Mouse (Mus musculus) liver, embryonic 15.5 days (tissue): Measurements from ENCODE around the gene Txndc8. TPM values are rescaled to one million over a fixed set of nuclear protein-coding genes. Genes with fewer than 3 reads are reported as not detected.

Experiments
- ATAC-seq: fragments of 200-750 bp; cut with Nextera tagmentation; 2 replicates; pipeline ENCODE4 v1.8.0; 2017; ENCODE audit warnings: moderate number of reproducible peaks, mild to moderate bottlenecking, moderate library complexity; ENCODE audit not compliant: insufficient read depth
- H3K27ac ChIP-seq: fragments of 300-500 bp; sonication (generic); replicated peaks from 2 replicates; pipeline ENCODE4 v1.5.1; 2015; ENCODE audit warnings: mild to moderate bottlenecking, inconsistent platforms
- H3K27me3 ChIP-seq: fragments of 300-500 bp; sonication (generic); 2 replicates; pipeline ENCODE4 v1.6.1; 2015; ENCODE audit warnings: mild to moderate bottlenecking, inconsistent platforms
- H3K36me3 ChIP-seq: fragments of 300-500 bp; sonication (generic); replicated peaks from 2 replicates; pipeline ENCODE4 v1.6.1; 2015; ENCODE audit warnings: moderate library complexity, mild to moderate bottlenecking, inconsistent platforms
- H3K4me1 ChIP-seq: fragments of 300-500 bp; sonication (generic); replicated peaks from 2 replicates; pipeline ENCODE4 v1.6.1; 2015; ENCODE audit warnings: inconsistent platforms
- H3K4me2 ChIP-seq: fragments of 300-500 bp; sonication (generic); 2 replicates; pipeline ENCODE4 v1.6.1; 2015; ENCODE audit warnings: moderate library complexity, mild to moderate bottlenecking, inconsistent platforms
- H3K4me3 ChIP-seq: fragments of 300-500 bp; sonication (generic); replicated peaks from 2 replicates; pipeline ENCODE4 v1.5.1; 2015; ENCODE audit warnings: mild to moderate bottlenecking, inconsistent platforms
- H3K9ac ChIP-seq: fragments of 300-500 bp; sonication (generic); 2 replicates; pipeline ENCODE4 v1.6.1; 2015; ENCODE audit warnings: moderate library complexity, mild to moderate bottlenecking, inconsistent platforms
- H3K9me3 ChIP-seq: fragments of 300-500 bp; sonication (generic); replicated peaks from 2 replicates; pipeline ENCODE4 v1.6.1; 2016; ENCODE audit warnings: inconsistent platforms
- WGBS: fragments of 180-500 bp; shearing (Covaris S2); methylation state at CpG from one replicate; pipeline ENCODE4 v1.1.7; 2015; ENCODE audit warnings: mixed read lengths; ENCODE audit not compliant: insufficient replicate concordance; 5-methylcytosine and 5-hydroxymethylcytosine counted together
- polyA plus RNA-seq: library from polyadenylated mRNA; unstranded; fragments of >200 nt; fragmentation: Nextera tagmentation; extraction: Ambion mirVana; gene quantifications from 2 replicates; pipeline ENCODE4 v1.2.1, GENCODE M21; 2015

Gene Txndc8
- not detected in 2 replicates for polyA plus RNA-seq

DNA sequence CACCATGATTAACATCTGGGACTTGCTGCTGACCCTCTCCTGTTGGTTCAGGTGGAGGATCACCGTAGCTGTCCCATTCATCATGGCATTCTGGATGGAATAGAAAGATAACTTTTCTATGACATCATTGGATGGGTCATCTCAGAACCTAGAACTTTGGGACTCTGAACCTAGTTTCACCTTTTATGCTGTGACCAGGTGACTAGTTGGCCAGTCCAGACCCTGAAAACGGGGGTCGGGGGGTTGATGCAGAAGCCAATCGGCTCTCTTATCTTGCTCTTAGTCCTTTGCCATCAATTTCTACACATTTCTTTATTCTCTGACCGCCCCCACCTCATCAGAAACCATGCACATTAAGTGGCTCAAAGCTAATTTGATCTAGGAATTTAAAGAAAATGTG lies at the start of gene Txndc8:
Txndc8 (minus strand) TSS at position 101 of the 400 bp plus-strand sequence.
- 62% methylated on average over 5 of the region's 5 CpGs for WGBS
- H3K36me3 ChIP-seq = no peaks in the 10 kb centered on the region
- no peak for ATAC-seq

DNA sequence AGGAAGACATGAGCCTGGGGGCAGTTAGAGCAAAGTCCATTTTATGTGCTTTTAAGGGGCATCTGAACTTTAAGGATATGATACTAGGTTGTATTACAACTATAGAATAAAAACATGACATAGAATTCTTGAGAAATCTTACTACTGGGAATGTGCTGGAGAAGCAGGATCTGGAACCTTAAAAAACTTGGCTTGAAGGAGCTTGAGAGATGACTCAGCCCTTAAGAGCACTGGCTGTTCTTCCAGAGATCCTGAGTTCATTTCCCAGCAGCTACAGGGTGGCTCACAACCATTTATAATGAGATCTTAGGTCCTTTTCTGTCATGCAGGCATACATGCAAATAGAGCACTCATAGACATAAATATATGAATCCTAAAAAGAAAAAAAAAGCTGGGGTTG lies 46.7 kb upstream of the Txndc8 start:
- Histone ChIP-seq H3K36me3 (no peaks in the 10 kb centered on the region), H3K9me3 (no peaks in the 10 kb centered on the region), H3K9ac (no peak overlapping the region), H3K4me2 (no peak overlapping the region), H3K4me3 (no peak overlapping the region), H3K27me3 (no peaks in the 10 kb centered on the region), H3K27ac (no peak overlapping the region), H3K4me1 (no peaks in the 10 kb centered on the region)
- no peak for ATAC-seq

More for the DNA sequence above, at the start of gene Txndc8:
- Histone ChIP-seq H3K4me1 (no peaks in the 10 kb centered on the region), H3K27ac (no peak within 1 kb of the TSS), H3K27me3 (no peaks in the 10 kb centered on the region), H3K4me3 (no peak within 1 kb of the TSS), H3K4me2 (no peak within 1 kb of the TSS), H3K9ac (no peak within 1 kb of the TSS), H3K9me3 (no peaks in the 10 kb centered on the region)

DNA sequence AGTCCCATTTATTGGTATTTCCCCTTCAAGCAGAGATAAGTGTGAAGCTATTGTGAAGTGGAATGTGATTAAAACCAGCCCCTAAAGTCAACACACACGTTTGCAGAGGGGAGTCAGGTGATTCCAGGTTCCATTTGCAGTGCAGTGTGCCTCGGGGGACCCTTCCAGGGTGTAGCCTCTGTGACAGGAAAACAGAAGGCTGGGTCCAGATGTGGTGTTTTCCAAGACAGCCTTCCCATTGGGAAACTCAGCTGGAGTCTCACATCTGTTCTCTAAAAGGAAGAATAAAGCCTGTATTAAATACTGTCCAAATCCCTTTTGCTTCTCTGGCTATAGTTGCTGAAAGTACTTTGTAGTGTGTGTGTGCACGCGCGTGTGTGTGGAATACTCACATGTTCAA lies 45.5 kb upstream of the Txndc8 start:
- 61% methylated on average over 5 of the region's 5 CpGs for WGBS
- H3K4me1 ChIP-seq = no peaks in the 10 kb centered on the region
- no peak overlapping the region for H3K4me2 ChIP-seq
- H3K9me3 ChIP-seq = no peaks in the 10 kb centered on the region
- no peaks in the 10 kb centered on the region for H3K27me3 ChIP-seq
- no peaks in the 10 kb centered on the region for H3K36me3 ChIP-seq
- no peak overlapping the region for H3K9ac ChIP-seq
- no peak for ATAC-seq
- H3K27ac ChIP-seq = no peak overlapping the region
- H3K4me3 ChIP-seq = no peak overlapping the region

DNA sequence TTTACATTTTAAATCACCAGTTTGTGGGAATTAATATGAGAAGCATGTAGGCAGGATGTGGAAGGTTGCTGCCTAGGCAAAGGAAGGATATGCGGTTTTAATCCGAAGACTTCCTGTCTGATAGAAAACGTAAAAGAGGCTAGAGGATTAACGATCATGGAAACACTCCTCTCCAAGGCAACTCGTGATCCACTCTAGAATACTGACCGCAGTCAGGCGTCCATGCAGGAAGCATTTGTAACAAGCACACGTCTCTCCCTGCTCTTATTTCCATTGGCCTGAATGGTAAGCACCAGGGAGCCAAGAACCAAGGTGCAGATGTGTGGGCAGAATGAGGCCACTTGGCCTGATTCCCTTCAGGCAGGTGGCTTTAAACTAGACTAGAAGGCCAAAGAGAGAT lies 41.8 kb upstream of the Txndc8 start:
- no peak overlapping the region for H3K9ac ChIP-seq
- H3K4me3 ChIP-seq = no peak overlapping the region
- H3K27me3 ChIP-seq = no peaks in the 10 kb centered on the region
- no peak overlapping the region for H3K27ac ChIP-seq
- no peaks in the 10 kb centered on the region for H3K9me3 ChIP-seq
- no peaks in the 10 kb centered on the region for H3K36me3 ChIP-seq
- no peaks in the 10 kb centered on the region for H3K4me1 ChIP-seq
- WGBS = 36% methylated on average over 8 of the region's 8 CpGs
- no peak for ATAC-seq
- no peak overlapping the region for H3K4me2 ChIP-seq

DNA sequence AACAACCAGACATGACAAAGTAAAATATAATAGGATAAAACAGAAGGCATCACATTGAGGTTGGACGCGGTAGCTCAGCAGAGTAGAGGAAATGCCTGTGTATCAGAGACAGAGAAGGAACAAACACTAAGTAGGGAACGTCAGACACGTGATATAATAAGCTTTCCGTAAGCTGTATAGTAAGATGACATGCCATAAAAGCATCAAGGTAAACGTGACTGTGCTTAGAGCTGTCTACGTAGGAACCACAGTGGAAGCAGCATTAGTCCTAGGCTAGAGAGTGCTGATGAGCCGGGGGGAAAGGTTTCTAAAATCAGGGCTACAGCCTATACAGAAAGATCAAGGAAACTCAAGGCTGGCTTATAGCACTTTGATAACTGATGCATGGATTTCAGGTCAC lies 41.4 kb upstream of the Txndc8 start:
- no peak overlapping the region for H3K4me3 ChIP-seq
- ATAC-seq = no peak
- H3K27ac ChIP-seq = no peak overlapping the region
- no peaks in the 10 kb centered on the region for H3K27me3 ChIP-seq
- no peaks in the 10 kb centered on the region for H3K9me3 ChIP-seq
- H3K36me3 ChIP-seq = no peaks in the 10 kb centered on the region
- no peaks in the 10 kb centered on the region for H3K4me1 ChIP-seq
- WGBS = 52% methylated on average over 8 of the region's 8 CpGs
- H3K9ac ChIP-seq = no peak overlapping the region
- H3K4me2 ChIP-seq = no peak overlapping the region

DNA sequence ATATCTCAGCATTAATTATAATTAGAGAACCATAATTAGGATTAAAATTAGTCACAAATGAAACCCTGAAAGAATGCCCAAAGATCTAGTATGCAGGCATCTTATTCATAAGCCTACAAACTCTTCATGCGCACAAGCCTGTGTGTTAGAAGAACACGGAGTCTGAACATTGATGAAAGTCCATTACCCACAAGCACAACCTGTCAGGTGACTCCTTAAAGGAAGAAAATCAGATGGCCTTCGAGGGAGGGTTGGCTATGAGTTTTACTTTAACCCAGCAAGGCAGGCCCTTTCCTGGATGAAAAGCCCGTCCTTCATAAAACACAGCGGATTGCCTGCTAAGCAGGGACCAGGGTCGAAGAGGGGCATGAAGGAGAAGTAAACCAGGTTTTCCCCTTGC lies 35.9 kb upstream of the Txndc8 start:
- H3K27ac ChIP-seq = no peak overlapping the region
- ATAC-seq = no peak
- H3K9me3 ChIP-seq = no peaks in the 10 kb centered on the region
- no peak overlapping the region for H3K4me2 ChIP-seq
- H3K36me3 ChIP-seq = no peaks in the 10 kb centered on the region
- no peaks in the 10 kb centered on the region for H3K27me3 ChIP-seq
- H3K4me1 ChIP-seq = no peaks in the 10 kb centered on the region
- no peak overlapping the region for H3K4me3 ChIP-seq
- no peak overlapping the region for H3K9ac ChIP-seq
- WGBS = 75% methylated on average over 6 of the region's 6 CpGs

DNA sequence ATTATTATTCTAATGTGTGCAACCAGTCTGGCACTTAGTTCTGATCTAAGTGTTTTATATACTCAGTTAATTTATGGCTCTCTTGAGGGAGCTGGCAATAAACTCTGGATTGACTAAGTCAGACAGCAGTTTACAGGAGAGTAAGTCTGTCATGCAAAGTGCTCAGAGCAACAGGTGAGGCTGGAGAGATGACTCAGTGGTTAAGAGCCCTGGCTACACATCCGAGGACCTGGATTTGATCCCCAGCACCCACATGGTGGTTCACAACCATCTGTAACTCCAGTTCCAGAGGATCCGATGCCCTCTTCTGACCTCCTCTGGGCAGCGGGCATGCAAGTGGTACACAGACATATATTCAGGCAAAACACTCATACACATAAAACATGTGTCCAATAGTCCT lies 35.4 kb upstream of the Txndc8 start:
- H3K4me2 ChIP-seq = no peak overlapping the region
- ATAC-seq = no peak
- H3K27ac ChIP-seq = no peak overlapping the region
- no peak overlapping the region for H3K4me3 ChIP-seq
- H3K36me3 ChIP-seq = no peaks in the 10 kb centered on the region
- WGBS = 67% methylated on average over 3 of the region's 3 CpGs
- H3K9me3 ChIP-seq = no peaks in the 10 kb centered on the region
- H3K27me3 ChIP-seq = no peaks in the 10 kb centered on the region
- H3K9ac ChIP-seq = no peak overlapping the region
- no peaks in the 10 kb centered on the region for H3K4me1 ChIP-seq

DNA sequence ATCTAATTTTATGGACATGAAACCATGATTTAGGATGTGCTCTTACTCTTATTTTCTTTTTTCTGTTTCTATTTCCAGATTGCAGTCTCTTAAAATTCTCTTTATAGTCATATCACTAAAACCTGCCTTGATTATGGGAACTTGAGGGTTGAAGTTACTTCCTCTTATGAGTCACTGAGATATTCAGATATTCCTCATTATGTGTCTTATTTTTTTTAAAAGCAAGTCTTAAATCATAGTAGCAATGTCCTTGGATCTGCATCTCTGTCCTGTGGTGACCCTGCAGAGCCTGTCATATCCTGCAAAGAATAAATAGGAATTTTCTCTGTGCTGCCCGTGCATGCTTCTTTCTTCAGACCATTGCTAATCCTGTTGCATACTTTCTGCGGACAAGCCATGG lies 31.2 kb upstream of the Txndc8 start:
- H3K27me3 ChIP-seq = no peaks in the 10 kb centered on the region
- no peak overlapping the region for H3K4me3 ChIP-seq
- ATAC-seq = no peak
- H3K36me3 ChIP-seq = no peaks in the 10 kb centered on the region
- no peak overlapping the region for H3K4me2 ChIP-seq
- no peaks in the 10 kb centered on the region for H3K4me1 ChIP-seq
- no peak overlapping the region for H3K27ac ChIP-seq
- H3K9ac ChIP-seq = no peak overlapping the region
- 68% methylated on average over 2 of the region's 2 CpGs for WGBS
- no peaks in the 10 kb centered on the region for H3K9me3 ChIP-seq

DNA sequence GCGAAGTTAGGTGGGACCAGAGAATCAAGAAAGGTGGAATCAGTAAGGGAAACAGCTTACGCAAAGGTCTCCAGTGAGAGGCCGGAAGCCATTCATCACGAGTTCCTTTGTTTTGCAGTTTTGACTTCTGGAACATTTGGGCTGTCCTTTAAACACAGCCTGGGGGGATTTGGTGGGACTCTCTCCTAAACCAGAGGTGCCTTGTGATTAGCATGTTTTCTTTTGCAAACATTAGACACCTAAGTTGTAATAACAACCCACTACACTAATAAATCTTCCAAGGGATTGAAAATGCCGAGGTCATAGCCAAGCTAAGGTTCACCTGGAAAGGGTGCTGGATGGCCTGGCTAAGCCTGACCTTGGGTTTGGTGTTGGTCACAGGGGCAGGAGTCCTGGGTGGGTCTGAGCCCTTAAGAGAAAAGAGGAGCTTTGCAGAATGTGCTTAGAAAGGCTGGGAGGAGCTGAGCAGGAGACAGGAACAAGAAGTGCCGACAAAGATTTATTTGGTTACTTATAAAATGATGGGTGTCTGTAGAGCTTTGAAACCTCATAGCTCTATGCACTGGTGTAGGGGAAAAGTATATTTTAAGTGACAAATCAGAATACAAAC lies 28.3 kb upstream of the Txndc8 start:
- 67% methylated on average over 6 of the region's 6 CpGs for WGBS
- H3K27me3 ChIP-seq = no peaks in the 10 kb centered on the region
- no peaks in the 10 kb centered on the region for H3K9me3 ChIP-seq
- H3K36me3 ChIP-seq = no peaks in the 10 kb centered on the region
- no peaks in the 10 kb centered on the region for H3K4me1 ChIP-seq
- no peak overlapping the region for H3K4me3 ChIP-seq
- no peak overlapping the region for H3K4me2 ChIP-seq
- no peak overlapping the region for H3K27ac ChIP-seq
- H3K9ac ChIP-seq = no peak overlapping the region
- ATAC-seq = no peak

DNA sequence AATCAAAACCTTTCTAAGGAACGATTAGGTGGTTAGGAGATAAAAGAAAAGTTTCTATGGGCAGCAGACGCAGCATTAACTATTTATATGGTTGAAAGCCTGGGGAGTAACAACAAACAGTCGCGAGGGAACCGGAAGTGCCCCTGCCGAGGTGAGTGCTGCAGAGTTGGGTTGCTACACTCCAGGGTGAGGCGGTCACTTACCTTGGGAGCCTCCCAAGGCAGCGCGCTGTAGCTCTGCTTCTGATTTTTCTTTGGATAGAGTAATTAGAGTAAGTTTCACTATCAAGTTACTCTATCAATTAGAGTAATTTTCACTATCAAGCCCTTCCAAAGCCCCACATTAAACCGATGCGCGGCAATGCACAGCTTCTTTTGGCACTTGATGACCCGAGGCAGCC lies 25.7 kb upstream of the Txndc8 start:
- no peaks in the 10 kb centered on the region for H3K36me3 ChIP-seq
- H3K27me3 ChIP-seq = no peaks in the 10 kb centered on the region
- no peak overlapping the region for H3K9ac ChIP-seq
- ATAC-seq = no peak
- no peak overlapping the region for H3K27ac ChIP-seq
- H3K4me1 ChIP-seq = no peaks in the 10 kb centered on the region
- 36% methylated on average over 13 of the region's 13 CpGs for WGBS
- H3K4me2 ChIP-seq = peak overlapping the region; percentile 45
- H3K4me3 ChIP-seq = peak overlapping the region; percentile 17; the same call in 1 of the 2 replicates
- no peaks in the 10 kb centered on the region for H3K9me3 ChIP-seq

DNA sequence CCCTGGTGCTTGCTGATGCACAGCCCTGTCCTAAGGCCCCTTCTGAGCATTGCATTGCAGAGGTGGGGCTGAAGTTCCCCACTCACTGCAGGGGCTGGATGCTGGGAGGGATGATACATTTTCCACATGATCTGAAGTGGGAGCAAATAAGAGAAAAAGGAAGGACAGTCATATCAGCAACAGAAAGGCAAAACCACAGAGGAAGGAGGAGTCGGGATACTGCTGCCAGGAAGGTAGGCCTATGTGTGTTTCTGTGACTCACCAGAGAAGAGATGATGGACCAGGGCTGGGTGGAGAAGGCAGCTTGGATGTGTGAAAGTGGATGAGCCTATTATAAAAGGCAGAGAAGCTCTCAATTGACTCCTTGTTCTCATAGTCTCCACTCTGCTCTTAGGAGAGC lies 23.8 kb upstream of the Txndc8 start:
- 26% methylated on average over 1 of the region's 1 CpGs for WGBS
- H3K36me3 ChIP-seq = no peaks in the 10 kb centered on the region
- H3K4me2 ChIP-seq = no peak overlapping the region
- no peak for ATAC-seq
- no peak overlapping the region for H3K4me3 ChIP-seq
- no peaks in the 10 kb centered on the region for H3K27me3 ChIP-seq
- no peak overlapping the region for H3K27ac ChIP-seq
- no peak overlapping the region for H3K9ac ChIP-seq
- H3K4me1 ChIP-seq = no peaks in the 10 kb centered on the region
- no peaks in the 10 kb centered on the region for H3K9me3 ChIP-seq

DNA sequence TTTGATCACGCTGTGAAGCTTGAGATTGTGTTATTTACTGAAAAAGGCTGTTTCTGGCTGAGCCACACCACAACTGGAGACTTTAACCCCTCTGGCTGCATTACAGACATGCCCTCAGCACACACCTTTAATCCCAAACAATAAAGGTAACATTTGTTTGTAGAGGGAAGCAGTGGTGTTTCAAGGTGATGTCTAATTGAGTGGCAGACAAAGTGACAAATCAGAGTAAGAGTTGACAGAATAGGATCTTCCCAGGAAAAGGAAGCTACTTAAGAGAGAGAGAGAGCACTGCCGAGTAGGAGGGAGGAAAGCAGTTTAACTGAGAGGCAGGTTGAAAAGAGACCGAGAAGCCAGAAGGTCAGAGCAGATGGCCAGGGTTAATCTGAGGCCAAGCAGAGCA lies 5.4 kb downstream of the Txndc8 start:
- 45% methylated on average over 3 of the region's 3 CpGs for WGBS

More for the DNA sequence above, 5.4 kb downstream of the Txndc8 start:
- H3K4me3 ChIP-seq = no peak overlapping the region
- no peak overlapping the region for H3K27ac ChIP-seq
- H3K4me2 ChIP-seq = no peak overlapping the region
- no peak for ATAC-seq
- H3K27me3 ChIP-seq = no peaks in the 10 kb centered on the region
- H3K36me3 ChIP-seq = no peaks in the 10 kb centered on the region
- H3K9ac ChIP-seq = no peak overlapping the region
- H3K9me3 ChIP-seq = no peaks in the 10 kb centered on the region
- H3K4me1 ChIP-seq = no peaks in the 10 kb centered on the region
